Mouse (Mus musculus) CH12.LX (cell line): ENCODE measurements around the gene Spred1. TPM values are rescaled to one million over a fixed set of nuclear protein-coding genes. Genes with fewer than 3 reads are reported as not detected.

Experiments used
- DNase-seq: peaks from one replicate; pipeline ENCODE4 v3.0.0-alpha.2; 2013; ENCODE audit errors: extremely low read depth
- H3K27ac ChIP-seq: 2 replicates; pipeline ENCODE4 v1.5.1; 2012; ENCODE audit warnings: low read depth, mild to moderate bottlenecking, control low read depth, moderate library complexity; ENCODE audit not compliant: insufficient read depth
- H3K27me3 ChIP-seq: replicated peaks from 2 replicates; pipeline ENCODE3; 2012; ENCODE audit warnings: inconsistent platforms
- H3K36me3 ChIP-seq, 2 experiments: replicated peaks in 1 of 2; 2 replicates each; pipeline versions ENCODE3 to v1.6.1; 2012; ENCODE audit warnings: inconsistent platforms in 1 of 2, low read length in 1 of 2, mild to moderate bottlenecking in 1 of 2, mixed read lengths in 1 of 2, moderate library complexity in 1 of 2; ENCODE audit not compliant: control insufficient read depth in 1 of 2, insufficient read depth in 1 of 2
- H3K4me1 ChIP-seq, 2 experiments: 2 replicates each; pipeline ENCODE4 v1.6.1; 2012; ENCODE audit warnings: inconsistent platforms in 1 of 2, moderate library complexity in 1 of 2; ENCODE audit not compliant: insufficient read depth in 2 of 2, control insufficient read depth in 1 of 2
- H3K4me2 ChIP-seq: 2 replicates; pipeline ENCODE4 v1.6.1; 2012; ENCODE audit warnings: low read depth, mild to moderate bottlenecking, control low read depth; ENCODE audit not compliant: poor library complexity, insufficient read depth, severe bottlenecking
- H3K4me3 ChIP-seq, 3 experiments: fragments of 150-350 bp in 1 of 3; sonication (generic) in 1 of 3; replicated peaks in 1 of 3; 2 replicates each; pipeline versions ENCODE3 to v1.5.1; 2011 to 2012; ENCODE audit warnings: low read depth in 2 of 3, low read length in 2 of 3, mild to moderate bottlenecking in 2 of 3, moderate library complexity in 2 of 3, control low read depth in 1 of 3, improper control_type of control experiment in 1 of 3, inconsistent platforms in 1 of 3, mixed read lengths in 1 of 3; ENCODE audit not compliant: poor library complexity in 1 of 3
- H3K79me2 ChIP-seq: replicated peaks from 2 replicates; pipeline ENCODE4 v1.6.1; 2012; ENCODE audit warnings: mild to moderate bottlenecking, moderate library complexity; ENCODE audit not compliant: control insufficient read depth, poor library complexity, insufficient read depth, severe bottlenecking; ENCODE audit errors: extremely low read depth
- H3K9ac ChIP-seq: 2 replicates; pipeline ENCODE4 v1.6.1; 2012; ENCODE audit warnings: low read depth, mild to moderate bottlenecking, control low read depth, moderate library complexity; ENCODE audit not compliant: insufficient read depth
- H3K9me3 ChIP-seq: replicated peaks from 2 replicates; pipeline ENCODE3; 2012; ENCODE audit warnings: low read length, inconsistent platforms, mixed read lengths
- CTCF ChIP-seq, 2 experiments: IDR thresholded peaks in 1 of 2; conservative IDR thresholded peaks in 1 of 2; 2 replicates each; pipeline ENCODE4 v1.5.1; 2011 to 2012; ENCODE audit warnings: low read depth in 2 of 2, low read length in 2 of 2, improper control_type of control experiment in 1 of 2, inconsistent platforms in 1 of 2, mild to moderate bottlenecking in 1 of 2, moderate library complexity in 1 of 2
- EP300 ChIP-seq: IDR thresholded peaks from 2 replicates; pipeline ENCODE4 v1.6.1; 2011; ENCODE audit warnings: low read length, improper control_type of control experiment
- GABPA ChIP-seq: IDR thresholded peaks from 2 replicates; pipeline ENCODE4 v1.6.1; 2012; ENCODE audit warnings: low read depth, low read length, improper control_type of control experiment, inconsistent platforms; ENCODE audit not compliant: insufficient replicate concordance
- IRF4 ChIP-seq: IDR thresholded peaks from 2 replicates; pipeline ENCODE4 v1.6.1; 2014; ENCODE audit warnings: low read depth, mild to moderate bottlenecking, inconsistent platforms, low read length, improper control_type of control experiment
- JUND ChIP-seq: conservative IDR thresholded peaks from 2 replicates; pipeline ENCODE4 v1.6.1; 2011; ENCODE audit warnings: low read depth, low read length, improper control_type of control experiment
- KAT2A ChIP-seq: IDR thresholded peaks from 2 replicates; pipeline ENCODE4 v1.6.1; 2012; ENCODE audit warnings: low read length, improper control_type of control experiment, inconsistent platforms; ENCODE audit not compliant: insufficient replicate concordance
- MAX ChIP-seq: IDR thresholded peaks from 2 replicates; pipeline ENCODE4 v1.6.1; 2011; ENCODE audit warnings: low read length, improper control_type of control experiment
- MXI1 ChIP-seq: IDR thresholded peaks from 2 replicates; pipeline ENCODE4 v1.6.1; 2011; ENCODE audit warnings: mild to moderate bottlenecking, low read depth, low read length, improper control_type of control experiment
- MYC ChIP-seq: IDR thresholded peaks from 2 replicates; pipeline ENCODE4 v1.6.1; 2011; ENCODE audit warnings: low read depth, mild to moderate bottlenecking, improper control_type of control experiment, low read length
- PAX5 ChIP-seq: IDR thresholded peaks from 2 replicates; pipeline ENCODE4 v1.6.1; 2012; ENCODE audit warnings: low read length, inconsistent platforms, mixed read lengths
- POLR2A ChIP-seq: IDR thresholded peaks from 2 replicates; pipeline ENCODE4 v1.6.1; 2011; ENCODE audit warnings: low read depth, mild to moderate bottlenecking, improper control_type of control experiment, low read length
- RCOR1 ChIP-seq: conservative IDR thresholded peaks from 2 replicates; pipeline ENCODE4 v1.6.1; 2012; ENCODE audit warnings: low read depth, mild to moderate bottlenecking, inconsistent platforms, low read length, improper control_type of control experiment
- SIN3A ChIP-seq: IDR thresholded peaks from 2 replicates; pipeline ENCODE4 v1.6.1; 2012; ENCODE audit warnings: low read length, improper control_type of control experiment, inconsistent platforms
- SMC3 ChIP-seq: IDR thresholded peaks from 2 replicates; pipeline ENCODE4 v1.6.1; 2011; ENCODE audit warnings: low read depth, low read length, improper control_type of control experiment
- TBP ChIP-seq: conservative IDR thresholded peaks from 2 replicates; pipeline ENCODE4 v1.6.1; 2011; ENCODE audit warnings: low read depth, low read length, improper control_type of control experiment
- TCF12 ChIP-seq: IDR thresholded peaks from 2 replicates; pipeline ENCODE4 v1.6.1; 2014; ENCODE audit warnings: low read depth, mild to moderate bottlenecking, inconsistent platforms, low read length, improper control_type of control experiment
- UBTF ChIP-seq: IDR thresholded peaks from 2 replicates; pipeline ENCODE4 v1.6.1; 2012; ENCODE audit warnings: low read depth, mild to moderate bottlenecking, inconsistent platforms, low read length, improper control_type of control experiment, moderate library complexity
- USF1 ChIP-seq: IDR thresholded peaks from 2 replicates; pipeline ENCODE4 v1.6.1; 2014; ENCODE audit warnings: low read depth, mild to moderate bottlenecking, inconsistent platforms, low read length, improper control_type of control experiment
- ZC3H11A ChIP-seq: IDR thresholded peaks from 2 replicates; pipeline ENCODE4 v1.6.1; 2012; ENCODE audit warnings: low read depth, mild to moderate bottlenecking, inconsistent platforms, low read length, improper control_type of control experiment
- ZKSCAN1 ChIP-seq: IDR thresholded peaks from 2 replicates; pipeline ENCODE4 v1.6.1; 2012; ENCODE audit warnings: low read depth, inconsistent platforms, low read length, improper control_type of control experiment, borderline replicate concordance
- ZNF384 ChIP-seq: IDR thresholded peaks from 2 replicates; pipeline ENCODE4 v1.6.1; 2012; ENCODE audit warnings: low read depth, low read length, improper control_type of control experiment, inconsistent platforms
- dilution Hi-C: fragments of 300-500 bp; cut with MboI; formaldehyde crosslinking; loops from 2 replicates; pipeline ENCODE4 v1.14.3; 2020; ENCODE audit warnings: low sequenced_read_pairs; ENCODE audit not compliant: extremely low pct_unique_long_range_greater_than_20kb, extremely low pct_ligation_motif_present
- in situ Hi-C: fragments of 300-500 bp; cut with MboI; formaldehyde crosslinking; loops from 3 replicates; pipeline ENCODE4 v1.14.3; 2019; ENCODE audit warnings: low sequenced_read_pairs, low pct_ligation_motif_present, low pct_unique_long_range_greater_than_20kb, mixed read lengths
- polyA plus RNA-seq: library from polyadenylated mRNA; unstranded; fragments of >175 nt; gene quantifications from 2 replicates; pipeline ENCODE4 v1.2.1, GENCODE M21; 2012; ENCODE audit warnings: low read depth; ENCODE audit not compliant: insufficient read length
- total RNA-seq, 2 experiments: library from RNA; depleted of rRNA; stranded (reverse); fragments of 300-350 nt in 1 of 2; fragments of >200 nt in 1 of 2; gene quantifications; 2 replicates each; pipeline ENCODE4 v1.2.3; 2012 to 2014

Gene Spred1
- total and polyA plus RNA-seq, 3 experiments: 6.9 to 16.5 (median 8.8) TPM

DNA sequence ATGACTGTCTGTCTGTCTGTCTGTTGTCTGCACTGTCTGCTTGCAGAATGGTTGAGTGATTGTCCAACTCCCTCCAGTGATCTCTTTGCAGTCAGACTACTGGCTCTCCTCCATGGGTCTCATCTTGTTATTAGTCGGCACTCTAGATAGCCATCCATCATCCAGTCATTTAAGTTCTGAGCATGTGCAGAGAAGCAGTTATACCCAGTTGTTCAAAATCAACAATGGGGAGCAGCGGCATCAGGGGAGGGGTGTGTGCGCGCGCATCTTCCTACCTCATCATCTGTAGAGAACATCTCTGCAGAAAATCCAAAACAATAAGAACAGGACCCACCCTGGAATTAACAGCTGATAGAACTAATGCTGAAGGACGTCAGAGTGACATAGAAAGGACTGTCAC lies 83.9 kb downstream of the Spred1 start:
- Histone ChIP-seq H3K79me2 (no peaks in the 10 kb centered on the region), H3K4me3 (no peak overlapping the region), H3K27ac (no peak overlapping the region), H3K9me3 (no peaks in the 10 kb centered on the region), H3K27me3 (no peaks in the 10 kb centered on the region), H3K4me2 (no peak overlapping the region), H3K4me1 (no peaks in the 10 kb centered on the region), H3K36me3 (no peaks in the 10 kb centered on the region), H3K9ac (no peak overlapping the region)
- dilution Hi-C loops (no loop called here), in situ Hi-C loops (no loop called here)
- no peak for DNase-seq
- TF ChIP-seq MYC (no peak), GABPA (no peak)

DNA sequence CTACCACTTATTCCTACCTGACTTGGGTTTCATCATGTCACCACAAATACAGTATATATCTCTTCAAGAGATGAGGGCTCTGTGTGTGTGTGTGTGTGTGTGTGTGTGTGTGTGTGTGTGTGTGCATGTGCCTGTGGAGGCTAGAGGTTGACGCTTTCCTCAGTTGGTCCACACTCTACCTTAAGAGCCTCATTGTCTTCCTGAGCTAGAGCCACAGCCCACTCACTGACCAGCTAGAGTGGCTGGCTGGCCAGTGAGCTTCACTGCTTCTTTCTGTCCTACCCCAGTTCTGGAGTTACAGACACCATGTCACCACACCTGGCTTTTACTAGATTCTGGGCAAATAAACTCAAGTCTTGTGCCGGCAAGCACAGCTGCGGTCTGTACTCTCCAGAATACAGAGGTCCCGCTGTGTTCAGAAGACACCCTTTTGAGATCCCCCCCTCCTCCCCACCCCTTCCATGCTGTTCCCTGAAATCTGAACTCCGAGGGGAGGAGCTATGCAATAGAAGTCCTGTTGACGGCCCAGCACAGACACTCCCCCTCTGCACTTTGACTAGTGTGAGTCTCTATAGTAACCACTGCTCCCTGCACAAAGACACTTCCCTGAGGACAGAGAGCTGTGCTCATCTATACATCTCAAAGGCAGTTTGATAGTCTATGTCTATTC lies 89.4 kb downstream of the Spred1 start:
- dilution Hi-C loops: no loop called here
- Histone ChIP-seq H3K79me2 (no peaks in the 10 kb centered on the region), H3K4me3 (no peak overlapping the region), H3K4me2 (no peak overlapping the region), H3K27ac (no peak overlapping the region), H3K36me3 (no peaks in the 10 kb centered on the region), H3K9me3 (no peaks in the 10 kb centered on the region), H3K9ac (no peak overlapping the region), H3K27me3 (no peaks in the 10 kb centered on the region), H3K4me1 (no peaks in the 10 kb centered on the region)
- TF ChIP-seq IRF4 (no peak), UBTF (no peak), EP300 (no peak), MAX (no peak), ZC3H11A (no peak), MXI1 (no peak), ZKSCAN1 (no peak), SMC3 (no peak), TBP (no peak), TCF12 (no peak), JUND (no peak), CTCF (conservative IDR thresholded peaks at IDR 0.05 in 1 of 2, IDR thresholded peaks at IDR 0.05 in 1 of 2; ENCODE audit: low read depth in 2 of 2, low read length in 2 of 2) (no peak), ZNF384 (no peak), USF1 (no peak), RCOR1 (no peak), SIN3A (no peak), POLR2A (no peak), KAT2A (no peak), PAX5 (no peak)
- DNase-seq: no peak
- in situ Hi-C loops: no loop called here
